Mouse (Mus musculus) forebrain, embryonic 12.5 days (tissue): ENCODE data around the gene Maats1. TPM values are rescaled to one million over a fixed set of nuclear protein-coding genes. Genes with fewer than 3 reads are reported as not detected.

Experiments used
- ATAC-seq: fragments of 200-750 bp; cut with Nextera tagmentation; 2 replicates; pipeline ENCODE4 v1.8.0; 2017; ENCODE audit warnings: moderate TSS enrichment; ENCODE audit not compliant: low FRiP score
- H3K27ac ChIP-seq: fragments of 300-500 bp; sonication (generic); 2 replicates; pipeline ENCODE4 v1.5.1; 2016; ENCODE audit warnings: mild to moderate bottlenecking
- H3K27me3 ChIP-seq: fragments of 300-500 bp; sonication (generic); 2 replicates; pipeline ENCODE4 v1.6.1; 2016; ENCODE audit warnings: mild to moderate bottlenecking
- H3K36me3 ChIP-seq: fragments of 300-500 bp; sonication (generic); replicated peaks from 2 replicates; pipeline ENCODE4 v1.6.1; 2016; ENCODE audit warnings: mild to moderate bottlenecking
- H3K4me1 ChIP-seq: fragments of 300-500 bp; sonication (generic); 2 replicates; pipeline ENCODE4 v1.6.1; 2016
- H3K4me2 ChIP-seq: fragments of 300-500 bp; sonication (generic); 2 replicates; pipeline ENCODE4 v1.6.1; 2016; ENCODE audit warnings: mild to moderate bottlenecking, moderate library complexity
- H3K4me3 ChIP-seq: fragments of 300-500 bp; sonication (generic); replicated peaks from 2 replicates; pipeline ENCODE4 v1.5.1; 2016; ENCODE audit warnings: mild to moderate bottlenecking
- H3K9ac ChIP-seq: fragments of 300-500 bp; sonication (generic); 2 replicates; pipeline ENCODE4 v1.6.1; 2016; ENCODE audit warnings: mild to moderate bottlenecking
- H3K9me3 ChIP-seq: fragments of 300-500 bp; sonication (generic); 2 replicates; pipeline ENCODE4 v1.6.1; 2016
- WGBS: fragments of 180-500 bp; shearing (Covaris S2); methylation state at CpG from one replicate; pipeline ENCODE4 v1.1.7; 2016; 5-methylcytosine and 5-hydroxymethylcytosine counted together
- polyA plus RNA-seq: library from polyadenylated mRNA; unstranded; fragments of >200 nt; fragmentation: Nextera tagmentation; extraction: Ambion mirVana; gene quantifications from 2 replicates; pipeline ENCODE4 v1.2.1, GENCODE M21; 2016

Maats1 gene
- polyA plus RNA-seq = 0.56 and 0.60 TPM in 2 replicates

DNA sequence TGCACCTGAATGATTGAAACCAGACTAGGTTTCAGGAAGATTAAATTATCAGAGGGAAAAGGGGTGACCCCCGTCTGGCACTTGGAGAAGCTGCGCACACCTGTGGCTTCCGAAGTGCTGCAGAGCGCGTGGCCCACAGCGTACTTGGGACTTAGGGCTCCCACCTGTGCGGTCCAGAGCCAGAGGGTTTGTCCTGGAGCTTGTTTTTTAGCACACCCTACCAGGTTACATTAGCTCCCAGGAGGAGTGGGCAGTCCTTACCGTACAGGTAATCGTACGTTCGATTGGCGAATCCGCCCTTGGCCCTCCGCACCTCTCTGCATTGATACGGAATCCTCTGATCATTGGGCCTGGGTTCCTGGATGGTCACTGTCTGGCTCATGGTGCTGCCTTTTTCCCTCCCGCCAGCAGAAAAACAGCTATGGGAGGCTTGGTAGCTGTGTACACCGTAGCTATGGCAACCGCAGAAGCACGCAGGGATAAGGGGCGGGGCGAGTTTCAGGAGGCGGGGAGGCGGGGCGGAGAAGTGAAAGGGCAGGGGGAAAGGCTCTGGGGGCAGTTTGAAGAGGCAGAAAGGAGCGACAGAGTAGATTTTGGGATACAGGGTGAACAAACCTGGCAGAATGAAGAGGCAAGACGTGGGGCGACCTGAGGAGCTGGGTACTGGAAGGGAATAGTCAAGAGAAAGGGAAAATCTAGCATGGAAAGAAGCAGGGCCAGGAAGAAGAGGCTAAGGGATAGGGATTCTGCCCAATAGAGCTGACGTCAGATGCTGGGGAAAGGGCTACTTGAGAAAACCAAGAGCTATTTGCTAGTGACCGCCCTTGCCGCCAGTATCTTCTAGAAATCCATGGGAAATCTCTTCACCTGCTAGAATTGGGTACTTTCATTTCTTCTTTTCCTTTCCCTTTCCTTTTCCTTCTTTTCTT, at the start of gene Maats1:
Gene Maats1 (minus strand): TSS at position 748 of the 929 bp plus-strand sequence.
- Histone ChIP-seq H3K4me2 (peak within 1 kb of the TSS; percentile 67), H3K27me3 (no peaks in the 10 kb centered on the region), H3K9ac (peak within 1 kb of the TSS; percentile 44), H3K4me3 (peak within 1 kb of the TSS; percentile 37), H3K36me3 (no peaks in the 10 kb centered on the region), H3K9me3 (no peaks in the 10 kb centered on the region), H3K4me1 (peaks cover 9% of the 10 kb centered on the region), H3K27ac (peak within 1 kb of the TSS; percentile 50; the same call in 1 of the 2 replicates)
- WGBS = 7% methylated on average over 30 of the region's 30 CpGs
- ATAC-seq = peak; percentile 93

DNA sequence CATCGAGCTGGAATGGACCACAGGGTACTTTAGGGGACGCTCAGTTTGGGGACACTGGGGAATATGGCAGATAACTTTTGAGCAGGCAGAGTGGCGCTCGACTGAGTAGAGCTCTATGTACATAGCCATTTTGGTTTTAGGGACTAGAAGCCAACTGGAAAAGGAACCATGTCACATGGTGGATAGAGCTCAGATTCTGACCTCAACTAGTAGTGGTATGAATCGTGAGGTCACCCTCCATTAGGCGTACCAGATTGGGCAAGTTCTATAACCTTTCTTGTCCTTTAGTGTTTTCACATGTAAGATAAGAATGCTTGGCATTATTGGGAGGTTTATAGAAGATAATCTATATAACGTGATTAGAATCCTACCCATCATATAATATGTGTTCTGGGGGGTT, 48.4 kb upstream of the Maats1 start:
- Histone ChIP-seq H3K27ac (no peak overlapping the region), H3K4me3 (no peak overlapping the region), H3K27me3 (no peaks in the 10 kb centered on the region), H3K9ac (no peak overlapping the region), H3K4me2 (no peak overlapping the region), H3K4me1 (no peaks in the 10 kb centered on the region), H3K9me3 (no peaks in the 10 kb centered on the region), H3K36me3 (no peaks in the 10 kb centered on the region)
- ATAC-seq = no peak
- 86% methylated on average over 7 of the region's 7 CpGs for WGBS

DNA sequence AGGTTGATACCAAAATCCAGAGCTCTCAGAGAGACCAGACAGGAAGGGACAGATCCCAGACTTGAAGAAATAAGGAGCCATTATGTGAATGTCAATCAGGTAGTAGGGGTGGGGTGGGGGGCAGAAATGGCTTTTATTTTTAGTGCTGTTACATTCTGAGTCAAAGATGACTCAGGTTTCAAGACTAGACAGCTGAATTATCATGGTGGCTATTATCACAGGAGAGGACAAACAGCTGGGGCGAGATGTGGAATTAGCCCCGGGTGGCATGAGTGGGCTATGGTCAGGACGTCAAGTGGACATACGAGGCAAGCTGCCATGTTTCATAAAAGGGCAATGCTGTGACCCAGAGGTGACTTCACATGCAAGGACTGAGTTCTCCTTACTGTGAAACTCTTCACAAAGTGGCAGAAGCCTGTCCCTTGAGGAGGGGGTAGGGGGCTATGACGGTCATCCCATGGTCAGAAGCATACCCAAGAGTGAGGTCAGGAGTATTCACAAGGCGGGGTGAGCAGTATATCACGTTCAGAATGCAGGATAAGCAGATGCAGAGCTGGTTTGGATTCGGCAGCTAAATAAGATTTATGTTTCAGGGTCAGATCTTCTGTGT, 47.4 kb upstream of the Maats1 start:
- 87% methylated on average over 8 of the region's 8 CpGs for WGBS
- Histone ChIP-seq H3K27me3 (no peaks in the 10 kb centered on the region), H3K4me3 (no peak overlapping the region)

DNA sequence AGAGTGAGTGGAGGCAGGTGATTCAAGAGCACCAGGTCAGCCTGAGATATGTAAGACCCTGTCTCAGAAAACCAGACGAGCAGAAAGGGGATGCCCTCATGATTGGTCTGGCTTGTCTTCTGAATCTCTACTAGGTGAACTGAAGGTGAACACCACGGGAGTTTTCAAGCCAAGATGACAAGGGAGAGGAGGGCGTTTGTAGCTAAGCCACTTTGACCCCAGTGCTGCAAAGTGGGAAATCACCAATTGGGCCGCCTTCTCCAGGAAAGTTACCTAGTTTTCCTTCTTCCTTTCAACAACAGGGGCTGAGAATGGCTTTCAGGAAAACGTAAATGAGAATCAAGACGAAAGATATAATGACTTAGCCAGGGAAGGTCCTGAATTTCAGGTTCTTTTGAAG, 46.8 kb upstream of the Maats1 start:
- H3K9ac ChIP-seq = no peak overlapping the region
- no peaks in the 10 kb centered on the region for H3K4me1 ChIP-seq
- no peaks in the 10 kb centered on the region for H3K36me3 ChIP-seq
- H3K4me2 ChIP-seq = no peak overlapping the region
- no peak overlapping the region for H3K4me3 ChIP-seq
- H3K27me3 ChIP-seq = no peaks in the 10 kb centered on the region
- WGBS = 83% methylated on average over 6 of the region's 6 CpGs
- H3K27ac ChIP-seq = no peak overlapping the region
- no peak for ATAC-seq
- no peaks in the 10 kb centered on the region for H3K9me3 ChIP-seq

More for the DNA sequence above, 47.4 kb upstream of the Maats1 start:
- H3K4me2 ChIP-seq = no peak overlapping the region
- no peak for ATAC-seq
- no peak overlapping the region for H3K27ac ChIP-seq
- H3K4me1 ChIP-seq = no peaks in the 10 kb centered on the region
- H3K9me3 ChIP-seq = no peaks in the 10 kb centered on the region
- no peaks in the 10 kb centered on the region for H3K36me3 ChIP-seq
- no peak overlapping the region for H3K9ac ChIP-seq

DNA sequence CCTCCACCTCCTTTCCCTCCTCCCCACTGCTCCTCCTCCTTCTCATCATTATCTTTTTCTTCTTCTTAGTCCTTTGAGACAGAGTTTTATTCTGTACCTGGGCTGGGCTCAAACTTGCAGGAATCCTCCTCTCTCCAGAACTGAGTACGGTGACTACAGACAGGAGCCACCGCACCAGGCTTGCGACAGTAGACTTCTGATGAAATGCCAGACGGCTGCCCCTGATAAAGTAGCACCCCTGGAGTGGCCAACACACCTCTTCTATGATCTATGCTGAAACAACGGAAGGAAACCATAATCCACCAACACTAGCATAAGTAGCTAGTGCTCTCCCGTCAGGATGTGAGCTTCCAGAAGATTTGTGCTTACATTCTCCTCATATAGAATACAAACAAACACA, 45.4 kb upstream of the Maats1 start:
- 89% methylated on average over 6 of the region's 6 CpGs for WGBS
- no peaks in the 10 kb centered on the region for H3K4me1 ChIP-seq
- no peak overlapping the region for H3K4me3 ChIP-seq
- H3K27me3 ChIP-seq = no peaks in the 10 kb centered on the region
- no peaks in the 10 kb centered on the region for H3K9me3 ChIP-seq
- H3K4me2 ChIP-seq = no peak overlapping the region
- H3K9ac ChIP-seq = no peak overlapping the region
- ATAC-seq = no peak
- H3K27ac ChIP-seq = no peak overlapping the region
- H3K36me3 ChIP-seq = no peaks in the 10 kb centered on the region

DNA sequence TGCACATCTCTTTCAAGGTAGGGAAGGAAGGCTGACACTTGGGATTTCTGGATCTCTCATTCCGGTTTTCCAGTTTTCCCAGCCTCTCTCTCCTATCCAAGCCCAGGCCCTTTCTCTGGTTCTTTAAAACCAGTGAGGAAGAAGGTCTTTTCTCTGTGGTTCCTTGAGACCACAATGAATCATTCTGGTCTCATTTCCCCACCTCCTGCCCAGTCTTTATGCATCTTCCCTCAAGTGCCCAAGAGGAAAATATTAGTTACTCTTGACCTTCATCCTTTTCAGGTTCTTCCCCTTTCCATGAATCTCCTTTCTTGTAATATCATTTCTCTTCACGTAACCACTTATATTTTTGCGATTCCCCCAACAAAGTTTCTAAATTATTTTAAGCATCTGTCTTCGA, 43.8 kb upstream of the Maats1 start:
- H3K27me3 ChIP-seq = no peaks in the 10 kb centered on the region
- no peaks in the 10 kb centered on the region for H3K36me3 ChIP-seq
- 93% methylated on average over 4 of the region's 4 CpGs for WGBS
- no peak overlapping the region for H3K4me3 ChIP-seq
- no peak overlapping the region for H3K27ac ChIP-seq
- H3K9ac ChIP-seq = no peak overlapping the region
- H3K9me3 ChIP-seq = no peaks in the 10 kb centered on the region
- no peaks in the 10 kb centered on the region for H3K4me1 ChIP-seq
- H3K4me2 ChIP-seq = no peak overlapping the region
- no peak for ATAC-seq

DNA sequence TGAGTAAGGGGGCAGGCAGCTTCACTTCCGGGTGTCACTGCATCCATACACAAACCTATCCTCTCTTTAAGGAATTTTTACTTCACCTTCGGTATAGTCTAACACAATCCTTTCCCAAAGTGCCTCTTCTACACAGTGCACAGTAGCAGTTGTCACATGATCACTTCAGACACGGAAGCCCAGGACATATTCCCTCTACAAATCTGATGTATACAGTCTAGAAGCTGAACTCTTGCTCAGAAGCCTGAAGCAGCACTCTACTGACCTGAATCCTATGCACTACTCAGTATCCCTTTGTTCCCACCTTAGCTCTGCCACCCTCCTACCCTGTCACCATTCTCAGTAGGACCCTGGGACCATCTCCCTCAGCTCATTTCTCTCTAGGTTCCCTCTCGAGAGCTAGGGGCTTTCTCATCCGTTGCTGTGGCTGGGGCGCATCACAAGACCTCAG, 43.3 kb upstream of the Maats1 start:
- Histone ChIP-seq H3K36me3 (no peaks in the 10 kb centered on the region), H3K27me3 (no peaks in the 10 kb centered on the region), H3K9me3 (no peaks in the 10 kb centered on the region), H3K4me1 (no peaks in the 10 kb centered on the region), H3K9ac (no peak overlapping the region), H3K4me2 (no peak overlapping the region), H3K27ac (no peak overlapping the region), H3K4me3 (no peak overlapping the region)
- WGBS = 89% methylated on average over 6 of the region's 6 CpGs
- no peak for ATAC-seq

DNA sequence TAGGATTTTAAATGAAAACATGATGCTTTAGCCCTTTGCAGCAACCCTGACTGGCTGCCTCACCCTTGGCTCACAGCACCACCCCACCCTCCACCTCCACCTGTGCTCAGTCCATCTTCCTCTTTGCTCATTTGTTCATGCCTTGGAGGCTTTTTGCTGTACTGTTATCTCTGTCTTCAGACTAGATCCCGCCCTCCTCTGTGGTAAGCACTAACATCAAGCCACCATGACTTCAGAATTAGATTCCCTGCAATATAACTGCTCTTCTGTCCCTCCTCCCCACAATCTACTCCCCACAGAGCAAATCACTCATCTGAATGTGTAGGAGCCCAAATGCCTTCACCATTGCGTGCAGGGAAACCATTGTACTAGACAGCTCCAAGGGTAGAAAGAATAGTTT, 41.7 kb upstream of the Maats1 start:
- no peak overlapping the region for H3K4me3 ChIP-seq
- no peak for ATAC-seq
- no peaks in the 10 kb centered on the region for H3K9me3 ChIP-seq
- no peak overlapping the region for H3K9ac ChIP-seq
- no peaks in the 10 kb centered on the region for H3K36me3 ChIP-seq
- no peaks in the 10 kb centered on the region for H3K27me3 ChIP-seq
- H3K4me2 ChIP-seq = no peak overlapping the region
- H3K4me1 ChIP-seq = no peaks in the 10 kb centered on the region
- H3K27ac ChIP-seq = no peak overlapping the region
- 81% methylated on average over 2 of the region's 2 CpGs for WGBS

DNA sequence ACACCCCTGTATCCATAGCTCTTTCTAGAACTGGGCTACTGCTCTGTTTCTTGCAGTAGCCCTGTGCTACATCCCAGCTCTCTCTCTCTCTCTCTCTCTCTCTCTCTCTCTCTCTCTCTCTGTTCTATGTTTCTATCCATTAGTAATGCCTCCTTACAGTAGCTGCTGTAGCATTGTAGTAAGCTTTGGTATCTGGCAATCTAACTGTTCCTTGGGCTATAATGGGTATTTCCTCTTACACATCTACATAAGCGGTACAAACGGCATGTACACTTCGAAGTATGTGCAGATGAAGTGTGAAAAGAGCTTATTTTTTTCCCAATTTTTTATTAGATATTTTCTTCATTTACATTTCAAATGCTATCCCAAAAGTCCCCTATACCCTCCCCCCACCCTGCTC, 38.0 kb upstream of the Maats1 start:
- Histone ChIP-seq H3K9me3 (no peaks in the 10 kb centered on the region), H3K36me3 (no peaks in the 10 kb centered on the region), H3K27ac (no peak overlapping the region), H3K27me3 (no peaks in the 10 kb centered on the region), H3K9ac (no peak overlapping the region), H3K4me3 (no peak overlapping the region), H3K4me2 (no peak overlapping the region), H3K4me1 (peaks cover 10% of the 10 kb centered on the region)
- WGBS = 96% methylated on average over 3 of the region's 3 CpGs
- ATAC-seq = no peak

DNA sequence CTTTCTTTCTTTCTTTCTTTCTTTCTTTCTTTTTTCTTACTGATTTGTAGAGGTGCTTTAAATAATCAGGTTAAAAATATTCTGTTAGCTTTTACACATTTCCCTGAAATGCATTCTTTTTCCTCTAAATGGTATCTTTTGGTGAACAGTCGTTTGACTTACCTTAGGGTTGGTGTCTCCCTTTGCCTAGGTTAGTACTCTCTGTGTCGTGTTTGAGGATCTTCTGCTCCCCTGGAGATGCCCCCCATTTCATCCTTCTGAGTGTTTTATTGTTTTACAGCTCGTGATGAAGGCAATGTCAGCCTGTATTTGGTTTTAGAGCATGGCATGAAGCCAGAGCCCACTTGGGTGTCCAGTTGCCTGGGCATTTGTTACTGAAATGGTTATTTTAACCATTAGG, 37.5 kb upstream of the Maats1 start:
- Histone ChIP-seq H3K27ac (no peak overlapping the region), H3K36me3 (no peaks in the 10 kb centered on the region), H3K9ac (no peak overlapping the region), H3K4me3 (no peak overlapping the region), H3K4me1 (peaks cover 10% of the 10 kb centered on the region), H3K4me2 (no peak overlapping the region), H3K27me3 (no peaks in the 10 kb centered on the region; the same call in 1 of the 2 replicates), H3K9me3 (no peaks in the 10 kb centered on the region)
- WGBS = 58% methylated on average over 3 of the region's 3 CpGs
- no peak for ATAC-seq

DNA sequence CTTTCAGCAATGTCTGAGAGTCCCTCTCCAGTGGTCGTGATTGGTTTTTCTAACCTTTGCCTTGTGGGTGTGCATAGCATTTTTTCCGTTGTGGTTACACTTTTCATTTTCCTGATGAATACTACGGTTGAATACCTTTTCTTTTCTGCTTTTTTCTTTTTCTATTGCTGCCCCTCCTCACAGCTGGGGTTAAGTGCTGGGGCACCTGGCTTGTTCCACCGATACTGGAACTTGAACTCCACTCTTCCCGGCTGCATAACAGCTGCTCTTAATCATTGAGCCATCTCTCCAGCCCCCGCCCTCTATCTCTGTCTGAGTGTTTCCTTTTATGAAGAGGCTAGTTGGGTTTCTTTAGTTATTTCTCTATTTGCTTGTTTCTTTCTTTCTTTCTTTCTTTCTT, 37.1 kb upstream of the Maats1 start:
- WGBS = 60% methylated on average over 6 of the region's 6 CpGs
- no peak for ATAC-seq
- H3K36me3 ChIP-seq = no peaks in the 10 kb centered on the region
- H3K27me3 ChIP-seq = no peaks in the 10 kb centered on the region; the same call in 1 of the 2 replicates
- H3K4me3 ChIP-seq = no peak overlapping the region
- H3K4me2 ChIP-seq = no peak overlapping the region
- H3K9me3 ChIP-seq = no peaks in the 10 kb centered on the region
- H3K9ac ChIP-seq = no peak overlapping the region
- no peak overlapping the region for H3K27ac ChIP-seq
- peaks cover 10% of the 10 kb centered on the region for H3K4me1 ChIP-seq

DNA sequence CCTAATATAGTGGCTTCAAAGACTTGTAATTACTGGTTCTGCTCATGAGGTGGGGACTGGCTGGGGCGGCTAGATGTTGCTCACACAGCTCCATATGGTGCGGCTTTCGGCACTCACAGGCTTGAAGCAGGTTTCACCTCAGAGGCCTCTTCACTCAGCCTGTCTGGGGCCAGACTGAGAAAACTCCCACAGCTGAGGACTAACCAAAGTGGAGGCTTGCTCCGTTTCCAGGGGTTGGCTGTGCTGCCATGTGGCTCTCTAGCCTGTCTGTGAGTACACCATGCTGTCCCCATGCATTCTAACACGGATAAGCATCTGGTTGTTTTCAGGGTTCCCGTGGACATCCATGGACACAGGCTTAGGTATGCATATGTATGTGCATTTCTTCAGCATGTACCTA, 36.6 kb upstream of the Maats1 start:
- no peaks in the 10 kb centered on the region; the same call in 1 of the 2 replicates for H3K27me3 ChIP-seq
- no peaks in the 10 kb centered on the region for H3K36me3 ChIP-seq
- no peaks in the 10 kb centered on the region for H3K9me3 ChIP-seq
- H3K27ac ChIP-seq = no peak overlapping the region
- ATAC-seq = no peak
- no peak overlapping the region for H3K9ac ChIP-seq
- WGBS = 87% methylated on average over 6 of the region's 6 CpGs
- peaks cover 10% of the 10 kb centered on the region for H3K4me1 ChIP-seq
- no peak overlapping the region for H3K4me3 ChIP-seq
- no peak overlapping the region for H3K4me2 ChIP-seq
